Mouse (Mus musculus): ENCODE measurements around the gene Ppil4.

Ppil4 gene

DNA sequence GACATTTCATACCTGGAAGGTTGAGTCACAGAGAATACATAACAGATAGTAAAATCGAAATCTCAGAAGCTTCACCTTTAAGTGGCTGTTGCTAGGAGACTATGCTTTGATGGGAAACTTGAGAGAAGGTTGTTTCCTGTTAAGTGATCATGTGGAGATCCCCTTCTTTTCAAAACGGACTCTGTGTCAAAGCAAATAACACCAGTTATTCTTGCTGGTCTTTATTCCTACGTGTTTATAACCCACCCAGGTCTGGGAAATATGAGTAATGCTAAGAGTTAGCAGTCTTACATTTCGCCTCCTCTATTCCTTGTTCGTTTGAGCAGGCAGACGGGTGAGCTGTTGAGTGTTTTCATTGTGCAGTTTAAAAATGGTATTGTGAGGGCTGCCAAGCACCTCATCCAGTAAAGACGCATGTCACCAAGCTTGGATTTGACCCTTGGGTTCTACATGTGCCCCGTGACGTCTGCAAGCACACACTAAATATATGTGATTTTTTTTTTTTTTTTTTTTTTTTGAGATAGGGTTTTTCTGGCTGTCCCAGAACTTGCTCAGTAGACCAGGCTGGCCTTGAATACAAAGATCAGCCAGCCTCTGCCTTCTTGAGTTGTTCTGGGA, 32.1 kb downstream of the Ppil4 start:
- DNase-seq (ENCODE audit: low spot score), result no peak

DNA sequence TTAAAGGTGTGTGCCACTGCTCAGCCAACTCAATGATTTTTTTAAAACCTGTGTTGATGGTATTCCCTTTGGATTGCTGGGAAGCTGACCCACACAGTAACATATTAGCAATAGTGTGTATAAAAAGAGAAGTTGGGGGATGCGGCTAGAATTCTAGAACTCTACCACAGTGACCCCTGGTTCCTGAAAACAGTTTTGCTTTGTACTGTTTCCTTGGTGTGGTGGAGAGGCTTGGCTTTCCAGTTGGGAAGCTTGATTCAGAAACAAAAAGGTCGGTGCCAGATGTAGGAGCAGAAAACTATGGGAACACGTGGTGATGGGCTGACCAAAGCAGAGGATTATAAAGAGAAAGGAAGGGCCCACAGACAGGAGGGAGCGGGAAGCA, 32.6 kb downstream of the Ppil4 start:
- no peak for DNase-seq (ENCODE audit: low spot score)

DNA sequence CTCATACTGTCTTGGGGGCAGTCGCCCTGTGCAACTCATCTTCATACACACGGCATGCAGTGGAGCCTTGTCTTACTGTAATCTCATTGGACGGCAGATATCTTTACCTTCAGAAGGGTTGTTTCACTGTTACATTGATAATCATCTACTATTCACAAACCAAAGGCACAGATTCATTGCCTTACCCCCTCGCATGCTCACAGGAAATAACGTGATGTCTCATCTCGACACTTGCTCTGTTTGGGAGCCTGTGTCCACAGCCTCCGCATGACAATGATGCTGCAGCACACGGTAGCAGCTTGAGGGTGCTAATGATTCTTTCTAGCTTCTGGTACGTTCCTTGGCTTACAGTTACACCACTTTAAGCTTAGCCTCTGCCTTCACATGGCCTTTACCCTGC, 33.4 kb downstream of the Ppil4 start:
- DNase-seq (ENCODE audit: low spot score), result no peak

DNA sequence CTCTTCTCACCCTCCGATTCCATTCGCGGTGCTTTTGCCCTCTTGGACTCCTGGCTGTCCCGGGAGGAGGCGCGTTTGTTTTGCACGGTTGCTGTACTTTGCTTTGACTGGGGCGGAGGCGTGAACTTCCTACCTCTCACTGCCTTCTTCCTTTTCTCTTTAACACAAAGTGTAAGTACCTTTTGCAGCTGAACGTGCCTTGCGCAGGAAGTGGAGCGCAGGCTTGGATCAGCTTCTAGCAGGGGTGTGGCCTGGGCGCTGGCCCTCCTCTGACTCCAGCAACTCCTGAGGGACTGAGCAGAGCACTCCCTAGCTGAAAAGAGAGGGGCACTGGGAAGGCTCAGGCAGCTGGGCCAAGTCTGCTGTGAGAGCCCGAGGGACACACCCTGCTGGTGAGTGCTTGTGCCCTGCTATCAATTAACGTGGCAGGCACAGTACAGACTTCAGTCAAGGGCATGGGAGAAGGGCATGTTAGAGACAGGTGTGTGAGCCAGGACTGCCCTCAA, 39.5 kb downstream of the Ppil4 start, which contains the start of gene Zc3h12d:
Zc3h12d (plus strand) TSS at position 300 of the 506 bp plus-strand sequence.
- DNase-seq (ENCODE audit: low spot score), result peak; percentile 34

DNA sequence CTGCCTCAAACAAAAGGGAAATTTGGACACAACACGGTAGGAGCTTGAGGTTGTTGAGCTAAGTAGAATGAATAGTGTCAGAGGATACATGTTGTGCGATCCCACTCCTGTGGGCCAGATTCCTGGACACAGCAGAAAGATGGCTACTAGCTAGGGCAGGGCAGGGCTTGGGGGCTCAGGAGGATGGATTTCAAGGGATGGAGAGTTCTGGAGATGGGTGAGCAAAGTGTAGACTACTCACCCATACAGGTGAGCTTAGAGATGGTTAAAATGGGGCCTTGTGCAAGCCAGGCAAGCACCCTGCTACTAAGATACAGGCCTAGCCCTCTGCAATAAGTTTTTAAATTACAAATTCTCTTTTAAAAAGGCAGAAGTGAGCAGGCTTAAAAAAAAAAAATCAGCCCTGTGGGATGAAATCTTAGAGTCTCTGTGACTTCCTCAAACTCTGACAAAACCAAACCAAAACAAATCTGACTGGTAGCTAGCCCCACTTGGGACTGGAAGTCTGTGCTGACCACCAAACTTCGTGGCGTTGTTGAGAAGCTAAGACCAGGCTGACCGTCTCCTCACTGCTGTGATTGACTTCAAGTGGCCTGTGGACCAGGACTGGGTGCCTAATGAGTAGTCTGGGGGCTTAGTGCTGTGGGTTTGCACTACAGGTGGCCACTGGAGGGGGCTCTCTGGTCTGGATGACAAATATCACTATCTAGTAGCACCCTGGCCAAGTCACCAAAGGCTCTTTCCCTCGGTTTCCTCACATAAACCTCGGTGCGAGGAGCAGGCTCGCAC, 40.9 kb downstream of the Ppil4 start:
- no peak for DNase-seq (ENCODE audit: low spot score)

DNA sequence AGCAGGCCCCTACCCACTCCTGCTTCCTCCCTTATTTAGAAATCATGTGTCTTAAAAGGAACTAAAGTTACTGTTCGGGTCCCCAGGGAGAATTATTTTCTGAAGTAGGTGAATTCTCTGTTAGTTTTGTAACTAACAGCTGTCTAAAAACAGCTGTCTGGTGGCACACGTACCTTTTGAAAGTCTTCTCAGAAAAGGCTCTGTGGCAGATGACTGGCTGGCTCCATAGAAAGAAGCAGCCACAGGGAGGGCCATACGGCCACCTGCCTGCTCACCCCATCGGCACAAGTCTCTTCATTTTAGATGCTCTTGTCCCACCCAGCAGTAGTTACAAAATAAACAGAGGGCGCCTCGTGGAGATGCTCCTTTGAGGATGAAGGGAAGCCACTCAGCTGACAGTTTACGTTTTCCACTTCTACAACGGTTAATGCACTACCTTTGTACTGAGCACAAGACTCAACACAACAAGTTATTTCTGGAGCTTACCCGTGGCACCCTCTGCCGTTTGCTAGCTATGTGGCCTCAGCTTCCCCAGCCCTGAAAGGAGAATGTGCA, 42.1 kb downstream of the Ppil4 start:
- DNase-seq (ENCODE audit: low spot score), result no peak

DNA sequence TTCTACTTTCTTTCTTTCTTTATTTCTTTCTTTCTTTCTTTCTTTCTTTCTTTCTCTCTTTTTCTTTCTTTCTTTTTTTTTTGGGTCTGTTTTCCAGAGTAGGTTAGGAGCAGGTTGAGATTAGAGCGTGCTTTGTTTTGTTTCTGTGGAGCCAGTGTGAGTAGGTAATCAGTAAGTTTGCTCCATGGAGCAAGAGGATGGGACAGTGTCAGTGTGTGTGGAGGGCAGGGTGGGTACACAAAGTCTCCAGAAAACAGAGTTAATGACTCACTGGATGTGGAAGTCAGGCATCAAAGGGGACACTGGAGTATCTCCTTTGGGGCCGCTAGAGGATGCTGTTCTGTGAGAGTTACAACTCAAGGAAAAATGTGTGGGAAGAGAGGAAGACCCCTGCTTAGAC, 44.2 kb downstream of the Ppil4 start:
- no peak for DNase-seq (ENCODE audit: low spot score)

DNA sequence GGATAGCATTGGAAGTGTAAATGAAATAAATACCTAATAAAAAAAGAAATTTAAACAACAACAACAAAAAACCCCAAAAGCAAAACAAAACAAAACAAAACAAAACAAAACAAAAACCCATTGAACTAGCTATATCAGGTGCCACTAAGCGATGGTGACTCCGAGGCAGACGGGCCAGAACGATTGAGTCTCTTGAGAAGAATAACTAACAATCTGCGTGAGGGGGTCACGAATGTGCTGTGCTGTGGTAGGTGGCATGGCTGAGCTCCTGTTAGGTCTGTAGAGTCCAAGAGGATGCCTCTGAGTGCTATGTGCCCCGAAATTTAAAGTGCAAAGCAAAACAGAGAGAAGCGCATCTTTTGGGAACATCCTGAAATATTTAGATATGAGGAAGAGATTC, 44.8 kb downstream of the Ppil4 start:
- DNase-seq (ENCODE audit: low spot score), result no peak

DNA sequence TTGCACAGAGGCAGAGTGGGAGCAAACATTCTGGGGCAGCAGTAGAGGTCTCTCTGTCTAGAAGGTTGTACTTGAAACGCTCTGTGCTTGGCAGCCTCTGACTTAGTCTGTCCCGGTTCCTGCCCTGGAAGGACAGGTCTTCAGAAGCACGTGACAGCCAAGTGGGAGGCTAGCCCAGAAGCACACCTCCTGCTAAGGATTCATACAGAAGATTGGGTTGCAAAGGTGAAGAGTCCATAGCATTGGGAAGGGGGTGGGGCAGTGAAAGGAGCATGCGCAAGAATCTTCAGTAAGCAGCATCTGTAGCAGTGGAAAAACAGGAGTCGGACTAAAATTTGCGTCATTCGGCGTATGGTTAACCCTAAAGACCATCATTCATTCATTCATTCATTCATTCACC, 45.3 kb downstream of the Ppil4 start:
- DNase-seq (ENCODE audit: low spot score), result no peak

DNA sequence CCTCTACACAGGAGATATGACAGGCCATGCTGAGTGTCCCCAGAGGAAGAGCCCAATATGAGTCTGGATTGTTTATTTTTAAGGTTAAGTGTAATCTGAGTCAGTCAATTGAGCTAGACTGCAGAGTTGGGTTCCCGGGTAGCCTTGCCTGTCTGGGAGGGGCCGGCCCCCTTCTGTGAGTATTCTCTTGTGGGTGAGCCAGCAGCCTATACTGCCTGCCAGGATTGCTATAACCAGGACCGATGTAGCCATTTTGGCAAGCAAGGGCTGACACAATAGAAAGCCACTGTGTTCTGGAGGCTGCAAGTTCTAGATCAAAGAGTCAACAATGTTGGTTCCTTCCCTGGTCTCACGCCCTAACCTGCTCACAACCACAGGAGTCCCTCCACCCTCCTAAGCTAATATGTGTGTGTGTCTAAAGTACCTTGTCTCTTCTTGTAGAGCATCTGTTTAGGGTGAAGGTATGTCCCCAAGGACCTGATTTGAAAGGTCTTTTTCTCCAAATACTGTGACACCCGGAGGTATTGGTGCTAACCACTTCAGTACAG, 46.3 kb downstream of the Ppil4 start:
- DNase-seq (ENCODE audit: low spot score), result no peak

DNA sequence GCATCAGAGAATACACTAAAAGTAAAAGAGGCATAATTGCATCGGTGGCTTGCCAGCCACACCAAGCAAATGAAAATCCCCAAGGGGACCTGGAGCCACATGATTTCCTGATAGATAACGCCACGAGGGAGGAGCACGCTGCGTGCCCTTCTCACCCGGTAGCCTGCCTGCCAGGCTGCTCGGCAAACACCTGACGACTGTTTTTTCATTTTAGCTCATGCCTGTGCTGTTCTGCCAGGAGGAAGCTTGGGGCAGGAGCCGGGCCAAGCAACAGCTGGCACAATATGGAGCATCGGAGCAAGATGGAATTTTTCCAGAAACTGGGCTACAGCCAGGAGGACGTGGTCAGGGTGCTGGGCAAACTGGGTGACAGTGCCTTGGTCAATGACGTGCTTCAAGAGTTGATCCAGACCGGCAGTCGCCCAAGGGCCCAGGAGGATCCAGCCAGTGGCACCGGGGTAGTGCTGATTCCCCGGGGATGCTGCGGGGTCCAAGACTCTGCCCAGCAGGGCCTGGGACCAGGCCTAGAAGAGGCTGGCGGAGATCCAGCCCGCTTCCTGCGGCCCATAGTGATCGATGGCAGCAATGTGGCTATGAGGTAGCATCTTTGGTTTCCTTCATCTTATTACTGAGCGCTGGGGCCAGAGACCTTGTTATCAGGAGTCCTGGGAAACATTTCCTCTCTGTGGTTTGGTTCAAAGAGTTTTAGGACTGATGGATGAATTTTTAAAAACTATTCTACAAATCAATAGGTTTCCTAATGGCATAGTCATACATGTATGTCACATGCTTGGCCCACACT, 47.1 kb downstream of the Ppil4 start:
- peak; percentile 17 for DNase-seq (ENCODE audit: low spot score)

DNA sequence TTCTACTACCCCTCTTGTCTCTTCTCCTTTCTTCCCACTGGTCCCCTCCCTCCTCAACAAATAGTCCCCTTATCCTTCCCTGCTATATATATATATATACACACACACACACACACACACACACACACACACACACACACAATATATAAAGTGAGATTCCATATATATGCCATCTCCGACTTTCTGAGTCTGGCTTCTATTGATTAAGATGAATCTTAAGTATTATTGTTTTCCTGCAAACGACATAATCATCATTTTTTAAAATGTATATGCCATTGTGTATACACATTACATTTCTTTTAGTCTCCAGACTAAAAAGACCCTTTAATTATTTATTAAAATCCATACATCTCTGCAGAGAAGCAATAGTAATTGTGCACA, 47.7 kb downstream of the Ppil4 start:
- DNase-seq (ENCODE audit: low spot score), result no peak

DNA sequence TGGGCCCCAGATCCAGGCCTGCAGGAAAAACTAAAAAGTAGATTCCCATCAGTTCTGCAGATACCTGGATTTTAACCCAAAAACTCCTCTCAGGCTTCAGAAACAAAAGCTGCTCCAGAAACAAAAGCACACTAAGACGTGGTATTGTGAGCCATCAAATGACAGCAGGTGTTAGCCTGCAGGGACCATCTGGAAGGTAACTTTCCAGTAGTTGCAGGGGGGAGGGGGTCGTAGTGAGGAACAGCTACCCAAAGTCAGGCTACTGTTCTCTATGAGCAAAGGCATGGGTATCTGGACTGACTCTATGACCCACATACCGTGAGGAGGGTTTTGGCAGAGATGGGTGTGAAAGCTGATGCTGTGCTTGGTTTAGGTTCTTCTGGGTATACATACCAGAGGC, 48.1 kb downstream of the Ppil4 start:
- no peak for DNase-seq (ENCODE audit: low spot score)

DNA sequence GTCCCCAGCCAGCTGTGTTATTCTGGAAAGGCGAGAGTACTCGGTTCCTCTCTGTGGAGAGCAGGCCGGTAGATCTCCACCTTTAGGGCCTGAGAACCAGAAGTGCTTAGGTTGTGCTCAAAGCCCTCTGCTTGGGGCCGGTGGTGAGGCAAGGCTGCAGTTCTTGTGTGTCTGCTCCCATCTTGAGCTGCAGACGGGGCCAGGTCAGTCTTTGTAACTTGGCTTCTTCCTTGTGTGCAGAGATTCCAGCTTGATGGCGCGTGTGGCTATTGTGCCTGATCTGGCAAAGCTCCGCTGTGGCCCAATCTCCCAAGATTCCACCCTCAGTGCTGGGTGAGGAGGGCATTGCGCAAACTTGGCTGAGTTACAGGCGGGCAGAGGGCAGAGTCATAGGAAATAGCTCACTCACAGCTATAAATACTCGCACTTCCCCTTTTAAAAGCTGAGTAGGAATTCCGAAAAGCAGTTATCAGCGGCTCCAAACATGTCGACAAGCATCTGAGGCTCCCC, 48.9 kb downstream of the Ppil4 start:
- DNase-seq (ENCODE audit: low spot score), result peak; percentile 65

DNA sequence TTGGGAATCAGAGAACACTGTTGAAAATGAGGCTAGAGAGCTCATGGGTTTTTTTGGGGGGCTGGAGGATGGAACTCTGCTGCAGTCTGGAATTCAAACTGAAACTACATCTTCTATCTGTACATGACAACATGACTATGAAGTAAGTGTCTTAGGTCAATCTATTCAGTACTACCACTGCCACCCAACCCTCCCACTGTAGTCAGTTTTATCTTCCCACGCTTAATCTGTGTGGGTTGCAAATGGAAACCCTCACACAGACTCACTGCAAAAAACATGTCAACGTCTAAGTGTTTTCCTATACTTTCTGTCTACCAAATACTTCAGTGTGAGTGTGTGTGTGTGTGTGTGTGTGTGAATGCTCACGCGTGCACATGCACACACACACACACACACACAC, 50.5 kb downstream of the Ppil4 start:
- no peak for DNase-seq (ENCODE audit: low spot score)

DNA sequence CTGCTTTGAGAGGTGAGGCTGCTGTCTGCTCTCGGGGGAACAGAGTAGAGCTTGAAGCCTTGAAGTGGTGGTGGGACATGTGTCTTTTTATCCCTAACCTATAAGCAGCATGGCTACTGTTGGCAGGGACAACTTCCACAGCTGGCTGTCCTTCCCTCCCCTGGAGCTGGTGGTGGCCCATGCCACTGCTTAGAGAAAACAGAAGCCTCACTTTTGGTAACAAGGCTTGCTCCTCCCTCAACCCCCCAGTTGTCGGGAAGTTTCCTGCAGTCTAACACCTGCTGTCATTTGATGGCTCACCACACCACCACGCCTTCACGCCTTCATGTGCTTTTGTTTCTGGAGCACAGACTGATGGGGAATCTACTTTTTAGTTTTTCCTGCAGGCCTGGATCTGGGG, 51.5 kb downstream of the Ppil4 start:
- no peak for DNase-seq (ENCODE audit: low spot score)

DNA sequence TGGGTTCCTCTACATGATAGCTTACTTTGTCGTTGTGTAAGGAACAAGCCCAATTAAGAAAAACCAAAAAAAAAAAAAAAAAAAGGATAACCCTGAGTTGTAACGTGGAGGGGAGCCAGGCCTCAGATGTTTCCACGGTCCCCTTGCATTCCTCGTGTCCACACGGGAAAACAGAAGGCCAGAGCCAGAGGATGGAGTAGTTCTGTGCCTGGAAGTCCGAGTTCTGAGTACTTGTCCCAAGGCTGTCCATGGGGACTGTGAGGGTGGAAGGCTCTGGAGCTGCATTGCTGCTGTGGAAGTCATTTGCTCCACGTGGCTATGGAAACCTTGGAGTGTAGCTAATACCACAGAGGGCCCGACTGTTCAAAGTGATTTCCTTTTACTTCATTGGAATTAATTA, 52.4 kb downstream of the Ppil4 start:
- no peak for DNase-seq (ENCODE audit: low spot score)

DNA sequence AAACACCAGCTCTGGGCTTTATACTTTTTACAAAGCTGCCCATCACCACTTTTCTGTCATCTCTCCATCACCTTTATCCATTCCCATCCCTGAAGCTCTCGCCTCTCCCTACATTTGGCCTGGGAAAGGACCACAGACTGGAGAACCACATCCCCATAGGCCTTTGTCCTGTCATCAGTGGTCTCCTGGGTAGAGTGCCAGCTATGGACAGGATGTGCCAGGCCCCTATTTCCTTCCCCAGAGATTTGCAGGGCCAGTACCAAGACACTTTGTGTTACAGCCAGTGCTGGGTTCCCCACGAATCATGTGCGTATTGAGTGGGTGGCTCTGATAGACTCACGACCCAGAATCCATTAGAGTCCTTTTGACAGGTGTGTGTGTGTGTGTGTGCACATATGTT, 53.3 kb downstream of the Ppil4 start:
- no peak for DNase-seq (ENCODE audit: low spot score)

DNA sequence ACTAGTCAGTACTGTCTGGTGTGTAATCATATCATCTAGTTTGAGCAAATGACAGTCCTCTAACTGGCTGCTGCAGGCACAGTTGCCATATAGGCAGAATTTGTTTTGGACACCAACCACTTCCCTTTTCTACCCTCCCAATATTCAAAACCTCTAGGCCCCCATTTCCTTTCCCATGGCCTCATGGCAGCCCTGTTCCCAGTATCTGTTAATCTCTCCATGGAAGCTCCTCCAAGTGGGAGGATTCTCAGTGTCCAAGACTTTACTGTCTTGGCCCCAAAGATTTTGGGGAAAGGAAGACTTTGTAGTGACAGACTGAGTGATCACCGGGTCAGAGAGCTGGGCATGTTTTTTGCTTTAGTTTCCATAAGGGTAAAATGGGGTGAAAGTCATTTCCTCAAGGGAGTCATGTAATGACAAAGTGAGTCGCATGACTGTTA, 54.5 kb downstream of the Ppil4 start:
- DNase-seq (ENCODE audit: low spot score), result no peak

DNA sequence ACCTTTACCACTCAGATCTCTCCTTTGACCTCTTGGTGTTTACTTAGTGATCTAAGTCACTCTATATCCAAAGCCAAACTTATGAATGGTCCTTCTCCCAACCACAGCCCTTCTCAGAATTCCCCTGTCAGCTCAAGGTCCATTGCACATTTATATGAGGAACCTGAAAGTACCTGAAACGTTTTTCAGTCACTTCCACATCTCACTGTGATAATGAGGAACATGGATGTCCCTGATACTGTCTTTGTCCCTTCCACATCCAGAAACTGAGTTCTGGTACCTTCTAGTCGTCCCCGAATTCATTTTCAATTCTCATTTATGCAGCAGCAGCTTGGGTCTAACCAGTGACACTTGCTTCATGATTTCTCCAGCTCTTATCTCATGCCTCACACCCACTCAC, 59.2 kb downstream of the Ppil4 start:
- no peak for DNase-seq (ENCODE audit: low spot score)

DNA sequence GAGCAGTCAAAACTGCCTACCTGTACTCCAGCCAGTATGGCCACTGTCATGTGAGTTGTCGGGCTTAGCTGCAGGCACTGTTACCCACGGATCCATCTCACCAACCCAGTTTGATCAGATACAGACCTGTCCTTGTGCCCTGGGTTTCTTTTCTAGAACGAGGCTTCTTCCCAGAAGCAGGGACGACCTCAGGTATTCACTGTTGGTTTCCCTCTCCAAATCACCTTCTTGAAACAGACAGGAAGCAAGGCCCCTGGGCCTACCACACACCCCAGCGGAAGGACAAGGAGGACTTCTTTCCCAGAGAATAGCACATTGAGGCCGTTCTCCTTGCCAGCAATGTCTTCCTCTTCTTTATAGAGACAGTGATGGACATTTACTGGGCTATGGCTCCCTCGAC, 67.8 kb downstream of the Ppil4 start:
- DNase-seq (ENCODE audit: low spot score), result no peak

Measured in ovary, postnatal 36 days (tissue).